Mouse (Mus musculus) limb, embryonic 12.5 days (tissue): Measurements from ENCODE around the gene Fbxw9. TPM values are rescaled to one million over a fixed set of nuclear protein-coding genes. Genes with fewer than 3 reads are reported as not detected.

Experiments used
- ATAC-seq: fragments of 200-750 bp; cut with Nextera tagmentation; 2 replicates; pipeline ENCODE4 v1.8.0; 2017; ENCODE audit warnings: low read depth, moderate TSS enrichment; ENCODE audit not compliant: insufficient number of reproducible peaks, insufficient read depth, low FRiP score, low TSS enrichment
- H3K27ac ChIP-seq: fragments of 300-500 bp; sonication (generic); 2 replicates; pipeline ENCODE4 v1.5.1; 2016; ENCODE audit warnings: mild to moderate bottlenecking, moderate library complexity
- H3K27me3 ChIP-seq: fragments of 300-500 bp; sonication (generic); 2 replicates; pipeline ENCODE4 v1.6.1; 2016; ENCODE audit warnings: mild to moderate bottlenecking, moderate library complexity
- H3K36me3 ChIP-seq: fragments of 300-500 bp; sonication (generic); 2 replicates; pipeline ENCODE4 v1.6.1; 2016; ENCODE audit warnings: mild to moderate bottlenecking, moderate library complexity
- H3K4me1 ChIP-seq: fragments of 300-500 bp; sonication (generic); replicated peaks from 2 replicates; pipeline ENCODE4 v1.6.1; 2016
- H3K4me2 ChIP-seq: fragments of 300-500 bp; sonication (generic); 2 replicates; pipeline ENCODE4 v1.6.1; 2016; ENCODE audit warnings: mild to moderate bottlenecking, moderate library complexity
- H3K4me3 ChIP-seq: fragments of 300-500 bp; sonication (generic); replicated peaks from 2 replicates; pipeline ENCODE4 v1.5.1; 2016; ENCODE audit warnings: mild to moderate bottlenecking
- H3K9ac ChIP-seq: fragments of 300-500 bp; sonication (generic); replicated peaks from 2 replicates; pipeline ENCODE4 v1.6.1; 2016; ENCODE audit warnings: mild to moderate bottlenecking, moderate library complexity
- H3K9me3 ChIP-seq: fragments of 300-500 bp; sonication (generic); 2 replicates; pipeline ENCODE4 v1.6.1; 2016; ENCODE audit warnings: mild to moderate bottlenecking, moderate library complexity
- WGBS: fragments of 180-500 bp; shearing (Covaris S2); methylation state at CpG from one replicate; pipeline ENCODE4 v1.1.7; 2016; 5-methylcytosine and 5-hydroxymethylcytosine counted together
- polyA plus RNA-seq: library from polyadenylated mRNA; unstranded; fragments of >200 nt; fragmentation: Nextera tagmentation; extraction: Ambion mirVana; gene quantifications from 2 replicates; pipeline ENCODE4 v1.2.1, GENCODE M21; 2016

Gene Fbxw9
- polyA plus RNA-seq, 1 experiment from 2014 or later: 27.4 TPM

- no peaks in the 10 kb centered on the region for H3K9me3 ChIP-seq
- peaks cover 41% of the 10 kb centered on the region for H3K36me3 ChIP-seq
- no peaks in the 10 kb centered on the region for H3K27me3 ChIP-seq
- no peak for ATAC-seq
- H3K27ac ChIP-seq: no peak overlapping the region
- H3K4me3 ChIP-seq: no peak overlapping the region
- H3K9ac ChIP-seq: no peak overlapping the region
- WGBS: 83% methylated on average over 3 of the region's 3 CpGs
- H3K4me2 ChIP-seq: no peak overlapping the region
- peaks cover 17% of the 10 kb centered on the region for H3K4me1 ChIP-seq
These were observed 26.4 kb downstream of the Fbxw9 start for GRCm38 (mm10) chr8:85086238-85086637.

- peaks cover 3% of the 10 kb centered on the region for H3K4me1 ChIP-seq
- H3K4me3 ChIP-seq: no peak overlapping the region
- no peak overlapping the region for H3K9ac ChIP-seq
- no peak overlapping the region for H3K4me2 ChIP-seq
- peaks cover 56% of the 10 kb centered on the region for H3K36me3 ChIP-seq
- 82% methylated on average over 2 of the region's 2 CpGs for WGBS
- no peaks in the 10 kb centered on the region for H3K27me3 ChIP-seq
- no peak overlapping the region for H3K27ac ChIP-seq
- no peaks in the 10 kb centered on the region for H3K9me3 ChIP-seq
- no peak for ATAC-seq
These were observed 28.9 kb downstream of the Fbxw9 start for GRCm38 (mm10) chr8:85088771-85089170.

- Histone ChIP-seq H3K27me3 (no peaks in the 10 kb centered on the region), H3K4me3 (no peak overlapping the region), H3K27ac (no peak overlapping the region), H3K4me1 (no peaks in the 10 kb centered on the region), H3K36me3 (peaks cover 65% of the 10 kb centered on the region), H3K9ac (no peak overlapping the region), H3K9me3 (no peaks in the 10 kb centered on the region), H3K4me2 (no peak overlapping the region)
- 83% methylated on average over 11 of the region's 11 CpGs for WGBS
- ATAC-seq: no peak
These were observed 31.0 kb downstream of the Fbxw9 start for GRCm38 (mm10) chr8:85090856-85091255.

- Histone ChIP-seq H3K27ac (no peak overlapping the region), H3K4me2 (no peak overlapping the region), H3K4me1 (no peaks in the 10 kb centered on the region), H3K27me3 (no peaks in the 10 kb centered on the region), H3K36me3 (peaks cover 70% of the 10 kb centered on the region), H3K4me3 (no peak overlapping the region), H3K9me3 (no peaks in the 10 kb centered on the region), H3K9ac (no peak overlapping the region)
- 28% methylated on average over 21 of the region's 21 CpGs for WGBS
- ATAC-seq: no peak
These were observed 31.8 kb downstream of the Fbxw9 start for GRCm38 (mm10) chr8:85091526-85092090.

- no peaks in the 10 kb centered on the region for H3K4me1 ChIP-seq
- H3K4me3 ChIP-seq: no peak overlapping the region
- WGBS: 89% methylated on average over 13 of the region's 13 CpGs
- H3K9me3 ChIP-seq: no peaks in the 10 kb centered on the region
- ATAC-seq: no peak
- no peak overlapping the region for H3K9ac ChIP-seq
- H3K36me3 ChIP-seq: peaks cover 69% of the 10 kb centered on the region
- H3K4me2 ChIP-seq: no peak overlapping the region
- no peak overlapping the region for H3K27ac ChIP-seq
- no peaks in the 10 kb centered on the region for H3K27me3 ChIP-seq
These were observed 35.2 kb downstream of the Fbxw9 start for GRCm38 (mm10) chr8:85095051-85095450.

GRCm38 (mm10) chr8:85095566-85095965 lies 35.7 kb downstream of the Fbxw9 start:
- ATAC-seq: no peak
- no peaks in the 10 kb centered on the region for H3K27me3 ChIP-seq
- no peak overlapping the region for H3K4me2 ChIP-seq
- H3K9ac ChIP-seq: no peak overlapping the region
- no peaks in the 10 kb centered on the region for H3K9me3 ChIP-seq
- peaks cover 69% of the 10 kb centered on the region for H3K36me3 ChIP-seq
- no peaks in the 10 kb centered on the region for H3K4me1 ChIP-seq
- H3K4me3 ChIP-seq: no peak overlapping the region
- WGBS: 91% methylated on average over 7 of the region's 7 CpGs
- H3K27ac ChIP-seq: no peak overlapping the region

GRCm38 (mm10) chr8:85096196-85096595 lies 36.3 kb downstream of the Fbxw9 start:
- no peak for ATAC-seq
- peaks cover 63% of the 10 kb centered on the region for H3K36me3 ChIP-seq

GRCm38 (mm10) chr8:85096850-85097249 lies 37.0 kb downstream of the Fbxw9 start:
- H3K9me3 ChIP-seq: no peaks in the 10 kb centered on the region
- H3K9ac ChIP-seq: no peak overlapping the region
- no peaks in the 10 kb centered on the region for H3K27me3 ChIP-seq
- no peaks in the 10 kb centered on the region for H3K4me1 ChIP-seq
- H3K4me2 ChIP-seq: no peak overlapping the region
- H3K4me3 ChIP-seq: no peak overlapping the region
- H3K27ac ChIP-seq: no peak overlapping the region
- peaks cover 58% of the 10 kb centered on the region for H3K36me3 ChIP-seq
- no peak for ATAC-seq
- 88% methylated on average over 4 of the region's 4 CpGs for whole genome bisulfite sequencing

More at GRCm38 (mm10) chr8:85096196-85096595, 36.3 kb downstream of the Fbxw9 start:
- H3K4me1 ChIP-seq: no peaks in the 10 kb centered on the region
- H3K27ac ChIP-seq: no peak overlapping the region
- H3K4me3 ChIP-seq: no peak overlapping the region
- no peak overlapping the region for H3K4me2 ChIP-seq
- no peak overlapping the region for H3K9ac ChIP-seq
- WGBS: 92% methylated on average over 16 of the region's 16 CpGs
- no peaks in the 10 kb centered on the region for H3K9me3 ChIP-seq
- H3K27me3 ChIP-seq: no peaks in the 10 kb centered on the region

GRCm38 (mm10) chr8:85100076-85100665 lies 40.3 kb downstream of the Fbxw9 start:
- Histone ChIP-seq H3K9ac (no peak overlapping the region), H3K9me3 (no peaks in the 10 kb centered on the region), H3K4me1 (no peaks in the 10 kb centered on the region), H3K27me3 (no peaks in the 10 kb centered on the region), H3K27ac (no peak overlapping the region), H3K36me3 (peaks cover 35% of the 10 kb centered on the region), H3K4me2 (no peak overlapping the region), H3K4me3 (no peak overlapping the region)
- no peak for ATAC-seq
- 84% methylated on average over 4 of the region's 4 CpGs for WGBS

GRCm38 (mm10) chr8:85113241-85113640 lies 53.4 kb downstream of the Fbxw9 start:
- Histone ChIP-seq H3K4me1 (no peaks in the 10 kb centered on the region), H3K4me3 (no peak overlapping the region), H3K27ac (no peak overlapping the region), H3K4me2 (no peak overlapping the region), H3K36me3 (peaks cover 43% of the 10 kb centered on the region), H3K9ac (no peak overlapping the region), H3K27me3 (no peaks in the 10 kb centered on the region), H3K9me3 (0 out of 2 replicates have a peak, but pooled peaks cover 5% of the 10 kb centered on the region)
- ATAC-seq: no peak
- 95% methylated on average over 10 of the region's 10 CpGs for WGBS

- 80% methylated on average over 4 of the region's 4 CpGs for WGBS
- H3K4me1 ChIP-seq: peaks cover 7% of the 10 kb centered on the region
- no peak overlapping the region for H3K4me2 ChIP-seq
- no peak for ATAC-seq
- 0 out of 2 replicates have a peak, but pooled peaks cover 5% of the 10 kb centered on the region for H3K9me3 ChIP-seq
- H3K9ac ChIP-seq: no peak overlapping the region
- no peak overlapping the region for H3K27ac ChIP-seq
- no peaks in the 10 kb centered on the region for H3K27me3 ChIP-seq
- H3K36me3 ChIP-seq: peaks cover 27% of the 10 kb centered on the region
- H3K4me3 ChIP-seq: no peak overlapping the region
These were observed 55.6 kb downstream of the Fbxw9 start for GRCm38 (mm10) chr8:85115501-85115900.
